Mouse (Mus musculus) telencephalon, adult 2 months (tissue): ENCODE measurements around the gene Kctd18.

Experiments
- DNase-seq: peaks from one replicate; pipeline ENCODE4 v3.0.0-alpha.2; 2011; ENCODE audit warnings: low read depth, low spot score

Gene Kctd18

DNA sequence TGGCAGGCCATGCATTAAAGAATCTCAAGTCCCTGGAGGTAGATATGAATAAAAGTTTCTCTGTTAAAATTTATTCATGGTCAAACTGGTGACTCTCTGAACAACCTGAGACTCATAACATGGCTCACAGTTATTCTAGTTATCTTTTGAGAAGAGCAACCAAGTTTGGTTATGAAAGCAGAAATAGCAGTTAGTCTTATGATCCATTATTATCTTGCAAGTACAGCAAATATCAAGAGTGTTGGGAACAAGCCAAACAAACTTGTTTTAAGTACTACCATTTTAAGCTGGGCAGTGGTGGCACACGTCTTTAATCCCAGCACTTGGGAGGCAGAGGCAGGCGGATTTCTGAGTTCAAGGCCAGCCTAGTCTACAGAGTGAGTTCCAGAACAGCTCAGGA is 27.5 kb downstream of the Kctd18 start:
- DNase-seq: no peak

DNA sequence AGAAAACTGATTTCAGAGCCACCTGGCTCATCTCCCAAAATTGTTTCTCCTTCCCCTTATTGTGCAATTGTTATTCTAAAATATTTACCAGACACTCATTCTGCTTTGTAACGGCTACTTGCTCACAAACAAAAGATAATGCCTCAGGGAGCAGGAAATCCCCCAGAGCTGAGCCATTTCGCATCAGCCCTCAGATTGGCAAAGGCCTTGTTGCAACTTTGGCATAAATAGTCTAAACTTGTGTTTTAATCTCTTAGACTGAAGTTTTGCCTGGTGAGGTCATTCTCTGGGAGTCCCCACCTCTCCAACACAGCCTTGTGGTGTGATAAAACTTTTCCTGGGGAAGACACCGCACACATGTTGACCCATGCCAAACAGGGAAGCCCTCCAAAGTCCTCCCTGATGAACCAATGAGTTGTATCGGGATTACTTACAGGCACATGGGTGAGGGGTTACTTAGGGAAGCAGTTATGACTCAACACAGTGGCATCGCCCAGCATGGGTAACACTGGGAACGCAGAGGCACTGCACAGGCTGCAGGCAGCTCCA is 29.6 kb downstream of the Kctd18 start:
- no peak for DNase-seq

DNA sequence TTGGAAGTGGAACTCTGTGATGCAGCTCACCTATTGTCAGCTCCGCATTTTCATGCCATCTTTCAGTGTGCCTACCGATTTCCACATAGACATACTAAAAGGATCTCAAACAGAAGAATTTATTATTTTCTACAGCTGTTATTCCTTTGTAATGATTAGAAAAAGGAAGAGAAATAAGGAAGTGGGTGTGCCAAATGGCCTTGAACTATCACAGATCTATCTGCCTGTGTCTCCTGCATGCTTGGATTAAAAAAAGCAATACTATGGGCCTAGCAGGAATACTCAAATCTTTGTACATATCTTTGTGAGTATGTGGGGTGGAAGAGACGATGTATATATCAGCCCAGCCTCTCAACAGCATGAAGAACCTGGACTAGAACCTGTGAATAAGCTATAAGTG is 41.9 kb downstream of the Kctd18 start:
- DNase-seq: no peak

DNA sequence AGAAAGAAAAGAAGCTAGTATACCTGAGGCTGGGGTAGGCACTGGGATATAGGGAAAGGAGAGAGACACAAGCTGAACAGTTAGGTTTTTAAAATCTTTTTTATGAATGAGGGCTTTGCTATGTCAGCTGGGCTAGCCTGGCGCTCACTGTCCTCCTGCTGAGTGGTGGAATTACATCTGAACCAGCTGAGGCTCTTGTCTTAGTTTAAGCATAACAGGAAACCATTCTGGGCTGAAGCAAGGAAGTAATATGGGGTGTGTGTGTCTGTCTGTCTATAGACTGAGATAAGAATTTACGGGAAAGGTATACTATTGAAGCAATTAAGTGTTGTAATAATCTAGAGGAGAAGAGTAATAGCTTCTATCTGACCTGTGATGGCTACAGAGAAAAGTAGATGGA is 47.2 kb downstream of the Kctd18 start:
- no peak for DNase-seq

DNA sequence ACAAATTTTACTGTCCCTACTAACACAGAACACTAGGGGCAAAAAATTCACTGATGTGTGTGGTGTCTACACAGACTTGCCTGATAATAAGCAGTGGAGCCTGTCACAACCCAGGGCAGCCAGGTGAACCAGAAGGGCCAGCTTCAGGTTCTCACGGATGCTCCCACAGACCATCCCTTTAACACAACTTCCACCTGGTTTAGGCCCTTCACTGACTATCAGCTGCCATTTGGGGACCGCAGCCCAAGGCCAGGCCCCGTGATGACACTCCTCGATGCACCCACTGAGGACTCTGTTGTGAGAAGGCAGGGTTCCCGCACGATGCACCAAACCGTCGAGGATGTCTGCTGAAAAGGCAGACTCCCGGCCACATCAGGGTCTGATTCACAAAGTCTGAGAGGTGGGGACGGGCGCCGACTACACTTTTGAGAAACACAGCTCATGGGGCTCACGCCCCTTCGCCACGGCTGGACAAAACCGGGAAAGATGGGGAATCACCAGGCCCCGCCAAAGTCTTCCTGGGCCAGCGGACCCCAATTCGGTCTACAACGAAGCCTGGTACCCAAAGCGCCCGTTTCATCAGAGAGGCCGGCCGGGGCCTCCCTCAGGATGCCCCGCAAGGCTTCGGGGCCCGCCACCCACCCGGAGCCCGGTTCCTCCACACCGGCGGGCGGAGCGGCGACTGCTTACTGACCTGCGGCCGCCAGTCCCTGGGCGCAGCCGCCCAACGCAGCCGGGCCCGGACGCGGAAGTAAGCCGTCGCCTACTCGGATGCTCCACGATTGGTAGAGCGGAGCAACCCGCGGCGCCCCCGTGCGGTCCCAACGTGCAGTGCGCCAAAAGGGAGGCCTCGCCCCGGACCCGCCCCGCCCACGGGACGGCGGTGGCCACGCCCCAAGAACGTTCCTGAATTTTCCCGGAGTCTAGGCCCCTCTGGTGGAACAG is 49.2 kb downstream of the Kctd18 start:
- peak; percentile 70 for DNase-seq

DNA sequence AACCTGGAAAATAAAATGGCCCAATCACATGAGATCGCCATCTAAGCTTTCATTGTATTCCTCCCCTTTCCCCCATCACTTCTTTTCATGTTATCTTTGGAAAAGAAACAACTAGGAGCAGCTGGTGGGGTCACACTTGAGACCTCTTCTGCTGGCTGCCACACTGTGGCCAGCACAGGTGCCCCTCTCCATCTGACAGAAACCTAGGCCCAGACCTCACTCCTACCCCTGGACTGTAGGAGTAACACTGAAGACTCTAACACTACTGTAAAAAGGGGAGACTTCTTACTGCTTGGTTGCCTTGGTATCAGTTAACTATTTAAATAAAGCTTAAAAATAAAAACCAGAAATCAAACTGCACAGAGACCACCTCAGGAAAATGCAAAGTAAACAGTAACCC is 63.0 kb downstream of the Kctd18 start:
- no peak for DNase-seq

DNA sequence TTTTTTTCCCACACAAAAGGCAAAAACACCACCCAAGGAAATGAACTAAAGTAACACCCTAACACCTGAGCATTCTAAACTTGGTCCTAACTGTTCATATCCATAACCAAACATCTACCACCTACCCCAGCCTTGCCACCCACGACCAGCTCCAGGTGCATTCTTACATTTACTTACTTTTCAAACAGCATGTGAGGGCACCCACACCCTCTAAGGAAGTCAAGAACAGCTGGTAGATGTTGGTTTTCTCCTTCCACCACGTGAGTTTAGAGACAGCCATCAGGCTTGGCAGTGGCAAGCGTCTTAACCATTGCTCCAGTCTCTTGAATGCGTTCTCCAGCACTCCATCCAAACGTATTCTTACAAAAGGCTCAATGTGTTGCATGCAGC is 64.4 kb downstream of the Kctd18 start:
- DNase-seq: no peak

DNA sequence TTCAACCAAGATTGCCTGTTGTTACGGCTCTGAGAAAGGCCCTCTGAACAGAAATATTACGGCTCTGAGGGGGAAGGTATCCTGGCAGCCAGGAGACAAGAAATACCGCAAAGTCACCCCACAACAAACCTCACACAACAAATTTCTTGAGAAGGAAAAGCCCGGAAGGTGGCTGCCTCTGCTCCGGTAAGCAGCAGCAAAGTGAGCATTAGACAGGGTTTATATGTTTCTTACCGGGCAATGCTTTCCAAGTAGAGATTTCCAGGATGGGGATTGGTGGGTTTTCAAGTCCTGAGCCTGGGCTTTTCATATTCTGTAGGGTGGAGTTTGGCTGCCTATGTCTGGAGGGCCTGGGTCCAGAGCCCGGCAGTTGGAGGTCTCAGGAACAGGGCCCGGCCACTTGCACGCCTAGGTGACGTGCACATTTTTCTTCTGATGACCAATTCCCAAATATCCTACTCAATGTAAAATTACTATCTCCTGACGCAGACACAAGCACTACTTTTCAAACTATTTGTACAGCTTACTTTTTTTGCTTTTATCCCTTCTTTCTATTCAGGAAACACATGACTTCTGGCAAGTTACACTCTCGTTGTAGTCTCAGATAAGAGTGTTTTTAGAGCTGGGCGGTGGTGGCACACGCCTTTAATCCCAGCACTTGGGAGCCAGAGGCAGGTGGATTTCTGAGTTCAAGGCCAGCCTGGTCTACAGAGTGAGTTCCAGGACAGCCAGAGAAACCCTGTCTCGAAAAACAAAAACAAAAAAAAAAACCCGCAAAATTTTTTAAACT is 65.0 kb downstream of the Kctd18 start:
- no peak for DNase-seq

DNA sequence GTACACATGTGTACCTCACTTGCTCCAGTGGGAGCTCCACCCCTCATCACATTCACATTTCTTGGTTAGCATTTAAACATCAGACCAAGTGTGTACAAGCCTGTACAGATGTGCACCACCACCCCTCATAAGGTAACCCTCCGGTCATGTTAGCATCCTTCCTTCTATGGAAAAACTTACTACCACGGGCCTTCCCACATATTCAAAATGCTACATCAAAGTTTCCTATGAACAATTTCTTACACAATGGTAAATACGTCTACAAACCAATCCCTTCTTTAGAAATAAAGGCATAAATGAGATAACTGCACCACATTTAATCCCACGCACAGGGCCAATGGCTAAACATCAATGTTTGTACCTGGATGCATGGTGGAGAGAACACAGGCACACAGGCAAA is 66.2 kb downstream of the Kctd18 start:
- no peak for DNase-seq

DNA sequence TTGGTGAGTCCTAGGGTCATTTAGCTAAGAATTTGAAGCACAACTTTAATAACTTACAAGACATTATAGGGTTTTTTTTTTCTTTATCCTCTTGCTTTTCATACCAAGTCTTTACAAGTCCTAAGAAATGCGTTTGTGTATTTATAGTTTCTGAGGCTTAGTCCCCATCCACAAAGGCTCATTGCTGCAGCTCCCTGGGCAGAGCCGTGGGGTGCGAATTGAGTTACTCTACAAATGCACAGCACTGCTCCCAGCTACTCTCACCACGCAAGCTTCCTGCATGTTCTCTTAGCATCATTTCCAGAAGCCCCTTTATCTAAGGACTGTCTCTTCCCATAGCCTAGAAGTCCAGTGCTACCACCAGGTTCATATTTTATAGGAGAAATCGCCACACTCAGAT is 69.0 kb downstream of the Kctd18 start:
- no peak for DNase-seq

DNA sequence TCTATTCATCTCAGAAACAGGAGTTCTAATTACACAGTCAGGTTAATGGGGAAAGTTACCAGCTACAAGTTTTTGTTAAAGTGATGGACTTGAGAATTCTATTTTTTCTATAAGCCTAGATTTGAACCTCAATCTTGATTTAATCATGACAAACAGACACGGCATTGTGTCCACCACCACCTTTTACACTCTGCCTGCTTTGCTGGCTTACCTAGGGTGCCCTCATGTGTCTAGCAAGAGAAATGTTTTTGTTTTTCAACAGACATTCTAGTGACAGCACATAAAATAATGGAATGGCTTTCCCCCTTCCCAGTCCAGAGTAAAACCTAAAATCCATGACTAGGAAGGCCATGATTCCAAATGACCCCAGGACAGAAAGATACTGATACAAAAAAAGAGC is 69.6 kb downstream of the Kctd18 start:
- no peak for DNase-seq

DNA sequence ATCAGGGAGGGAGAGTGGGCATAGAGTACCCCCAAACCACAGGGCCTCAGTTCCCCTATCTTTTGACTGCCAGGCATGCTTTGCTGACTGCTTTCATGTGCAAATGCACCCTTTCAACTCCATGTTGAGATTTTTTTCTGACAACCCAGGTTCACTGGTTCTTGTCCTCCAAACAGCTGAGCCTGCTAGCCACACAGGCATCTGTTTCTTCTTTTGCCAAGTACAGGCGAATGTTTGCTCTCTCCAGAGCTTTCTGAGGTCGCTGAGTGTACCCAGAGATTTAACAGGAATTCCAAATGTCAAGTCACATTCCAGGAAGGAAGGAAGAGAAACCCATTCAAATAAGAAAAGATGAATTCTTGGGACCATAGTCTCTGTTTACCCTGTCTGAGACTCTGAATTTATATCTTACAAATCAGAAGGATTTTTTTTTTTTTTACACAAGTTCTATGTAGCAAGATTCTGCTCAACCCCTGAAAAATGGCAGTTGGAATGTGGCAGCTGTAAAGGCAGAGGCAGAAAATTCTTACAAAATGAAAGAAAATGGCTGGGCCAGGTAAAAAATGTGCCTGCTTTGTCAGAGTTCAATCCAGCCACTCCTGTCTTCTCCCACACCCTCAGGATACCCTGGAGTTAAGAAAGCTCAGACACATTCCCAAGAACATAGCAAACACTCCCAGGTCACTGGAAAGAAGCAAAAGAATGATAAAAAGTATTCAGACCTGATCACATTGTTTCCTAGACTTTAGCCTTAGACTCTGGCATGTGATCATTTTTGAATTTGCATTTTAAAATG is 71.0 kb downstream of the Kctd18 start:
- DNase-seq: no peak

DNA sequence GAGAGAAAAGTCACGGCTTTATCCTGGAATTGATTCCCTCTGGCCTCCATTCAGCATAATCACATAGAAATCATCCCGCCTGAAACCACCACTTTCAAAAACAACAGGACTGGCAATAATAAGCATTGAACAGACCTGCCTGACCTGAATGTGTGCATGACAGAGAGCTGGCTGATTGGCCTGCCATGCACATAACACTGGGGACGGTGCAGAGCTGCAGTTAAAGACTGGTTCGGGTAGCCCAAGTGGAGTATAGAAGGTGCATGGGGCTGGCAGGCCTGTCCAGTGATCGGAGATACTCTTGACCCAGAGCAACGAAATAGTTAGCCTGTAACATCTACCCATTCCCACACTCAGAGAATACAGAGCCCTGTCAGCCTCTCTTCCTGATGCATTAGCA is 76.5 kb downstream of the Kctd18 start:
- DNase-seq: no peak

DNA sequence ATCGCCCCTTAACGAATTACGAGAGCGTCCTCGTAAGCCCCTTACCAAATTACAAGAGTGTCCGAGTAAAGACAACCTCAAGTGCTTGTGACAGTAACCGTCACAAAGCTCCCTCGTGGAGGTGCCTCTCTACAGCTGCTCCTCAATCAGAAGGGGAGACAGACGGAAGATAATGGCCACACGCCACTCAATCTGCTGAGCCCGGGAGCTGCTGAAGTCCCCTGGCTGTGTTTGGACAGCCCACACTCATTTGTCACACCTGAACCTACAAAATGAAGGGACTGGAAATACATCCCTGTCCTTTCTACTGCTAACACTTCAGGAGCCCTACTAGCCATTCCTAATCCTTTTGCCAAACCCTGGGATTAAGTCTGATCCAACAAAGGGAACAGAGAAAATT is 77.0 kb downstream of the Kctd18 start:
- DNase-seq: no peak

DNA sequence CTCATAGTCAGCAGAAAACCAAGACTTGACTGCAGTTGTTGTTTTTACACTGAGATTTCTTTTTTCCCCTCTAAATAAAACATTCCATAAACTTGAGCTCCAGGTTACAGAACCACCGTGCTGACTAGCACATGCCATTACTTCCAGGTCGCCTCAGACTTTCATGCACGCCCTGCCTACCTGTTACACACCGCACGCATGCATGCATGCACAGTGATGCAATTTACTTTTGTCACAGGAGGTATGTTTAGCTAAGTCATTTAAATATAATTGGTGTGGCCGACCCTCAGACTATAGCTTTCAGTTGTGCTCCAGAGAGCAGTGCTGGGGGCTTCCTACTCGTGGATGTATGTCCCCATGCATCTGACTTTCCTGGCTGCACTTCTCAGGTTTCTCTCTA is 77.7 kb downstream of the Kctd18 start:
- DNase-seq: no peak

DNA sequence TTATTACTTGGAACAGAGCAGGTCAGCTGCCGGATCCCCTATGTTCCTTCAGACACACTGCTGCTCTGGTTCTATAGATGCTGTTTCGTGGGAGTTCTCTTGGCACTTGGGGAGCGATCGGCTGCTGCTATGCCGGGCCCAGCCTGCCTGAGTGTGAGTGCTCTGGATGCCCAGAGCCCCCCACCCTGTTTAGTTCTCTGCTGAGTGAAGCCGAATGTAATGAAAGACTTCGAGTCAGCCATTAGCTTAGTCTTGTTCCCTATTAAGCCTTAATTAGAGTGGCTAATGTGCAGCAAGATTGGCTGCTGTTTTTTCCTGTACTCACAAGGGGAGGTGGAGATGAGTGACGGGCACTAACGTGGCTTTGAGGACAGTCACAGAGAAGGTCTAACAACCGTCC is 78.1 kb downstream of the Kctd18 start:
- DNase-seq: no peak

DNA sequence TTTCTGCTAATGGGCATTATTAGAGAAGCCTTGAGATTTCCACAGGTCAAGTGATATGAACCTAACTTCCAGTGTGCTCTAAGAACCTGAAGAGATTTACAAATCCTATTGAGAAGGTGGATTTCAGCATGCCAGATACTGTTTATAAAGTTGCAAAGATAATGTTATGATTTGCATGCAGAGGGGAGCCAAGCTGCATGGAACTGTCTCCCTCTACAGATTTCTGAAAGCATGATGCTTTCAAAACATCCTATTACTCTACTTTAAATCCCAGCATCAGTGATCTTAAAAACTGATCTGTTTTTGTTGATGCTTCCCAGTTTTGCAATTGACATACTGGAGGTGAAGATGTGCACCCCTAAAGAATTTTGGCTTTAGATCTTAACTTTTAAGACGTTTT is 84.5 kb downstream of the Kctd18 start:
- DNase-seq: no peak

DNA sequence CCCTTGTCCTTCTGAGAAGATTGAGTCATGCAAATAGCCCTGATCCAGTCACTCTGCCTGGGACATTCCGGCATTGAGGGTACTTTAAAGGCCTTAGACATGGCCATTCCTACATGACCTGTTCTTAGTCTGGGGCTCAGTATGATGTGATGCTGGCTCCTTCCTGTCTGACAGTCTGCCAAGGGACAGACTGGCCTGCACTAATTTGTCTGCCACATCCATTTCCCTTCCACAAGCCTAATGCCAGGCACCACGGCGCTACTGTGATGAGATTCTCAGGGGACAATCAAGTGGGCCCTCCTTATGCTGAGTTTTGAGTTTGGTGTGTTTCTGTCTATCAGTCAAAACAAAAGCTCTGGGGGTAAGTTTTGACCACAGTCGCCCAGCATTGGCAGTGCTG is 100.2 kb downstream of the Kctd18 start:
- no peak for DNase-seq

DNA sequence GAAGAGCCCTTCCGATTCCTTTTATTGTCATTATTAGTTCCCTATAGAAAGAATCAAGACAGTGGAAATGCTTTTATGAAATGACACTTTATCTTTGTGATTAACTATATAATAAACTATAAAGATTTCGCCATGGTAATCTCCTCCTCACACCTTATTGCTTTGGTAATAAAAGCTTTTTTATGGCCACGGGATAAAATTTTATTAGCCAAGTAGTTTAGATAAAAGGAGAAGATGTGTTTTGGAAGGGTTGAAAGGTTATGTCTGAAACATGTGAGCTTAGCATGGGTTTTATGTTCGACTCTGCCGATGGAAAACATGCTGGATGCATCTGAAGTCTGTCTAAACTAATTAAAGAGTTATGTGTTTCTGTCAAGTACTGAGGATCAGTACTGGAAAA is 101.4 kb downstream of the Kctd18 start:
- no peak for DNase-seq

DNA sequence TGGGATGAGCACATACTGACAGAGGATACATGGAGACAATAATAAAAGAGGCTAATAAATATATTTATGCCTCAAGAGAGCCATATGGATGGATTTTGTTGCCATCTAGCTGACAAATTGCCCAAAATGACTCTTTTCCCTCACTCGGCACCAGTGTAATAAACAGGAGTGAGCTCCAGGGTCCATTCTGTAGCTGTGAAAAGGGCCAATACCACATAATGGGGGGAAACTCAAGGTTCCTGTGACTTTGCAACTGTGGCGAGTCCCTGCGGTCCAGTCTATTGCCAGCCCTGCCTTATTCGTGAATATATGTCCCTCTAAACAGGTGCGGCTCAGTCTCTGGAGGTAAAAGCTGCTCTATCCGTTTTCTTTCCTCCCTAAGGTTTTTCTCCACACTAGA is 107.2 kb downstream of the Kctd18 start:
- DNase-seq: no peak

DNA sequence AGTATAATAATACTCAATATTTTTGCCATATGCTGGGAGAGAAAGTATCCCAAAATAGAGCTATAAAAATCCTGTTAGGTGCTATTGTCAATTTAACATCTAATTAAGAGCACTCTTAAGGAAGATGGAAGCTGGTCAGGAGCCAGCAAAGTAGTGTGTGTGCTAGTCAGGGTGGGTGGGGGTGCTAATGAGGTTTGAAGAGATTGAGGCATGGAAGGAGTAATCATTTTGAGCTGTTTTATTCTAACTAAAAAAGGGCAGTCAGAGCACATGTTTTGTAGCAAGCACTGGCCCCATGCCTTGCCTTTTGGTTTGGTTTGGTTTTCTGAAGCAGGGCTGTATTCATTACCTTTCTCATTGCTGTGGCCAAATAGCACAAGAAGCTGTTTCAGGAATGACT is 112.4 kb downstream of the Kctd18 start:
- no peak for DNase-seq

DNA sequence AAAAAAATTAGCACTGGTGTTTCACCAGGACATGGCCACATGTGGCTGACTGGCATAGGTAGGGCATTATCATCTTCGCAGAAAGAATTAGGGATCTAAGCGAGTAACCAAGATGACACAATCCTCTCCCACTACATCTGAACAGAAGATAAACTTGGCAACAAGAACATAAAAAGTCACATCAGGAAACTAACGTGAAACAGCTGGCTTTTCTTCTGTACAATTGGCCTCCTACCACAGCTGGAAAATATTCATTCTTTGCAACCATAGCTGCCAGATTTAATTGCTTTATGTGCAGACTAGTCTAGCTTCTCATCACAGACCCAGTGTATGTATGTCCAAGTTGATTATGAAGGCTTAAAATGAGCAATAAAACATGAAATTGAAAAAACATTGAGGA is 112.8 kb downstream of the Kctd18 start:
- no peak for DNase-seq
